Mouse (Mus musculus) forebrain, embryonic 12.5 days (tissue): Measurements from ENCODE around the gene Mta1. TPM values are rescaled to one million over a fixed set of nuclear protein-coding genes. Genes with fewer than 3 reads are reported as not detected.

ENCODE experiments used
- ATAC-seq: fragments of 200-750 bp; cut with Nextera tagmentation; 2 replicates; pipeline ENCODE4 v1.8.0; 2017; ENCODE audit warnings: moderate TSS enrichment; ENCODE audit not compliant: low FRiP score
- H3K27ac ChIP-seq: fragments of 300-500 bp; sonication (generic); 2 replicates; pipeline ENCODE4 v1.5.1; 2016; ENCODE audit warnings: mild to moderate bottlenecking
- H3K27me3 ChIP-seq: fragments of 300-500 bp; sonication (generic); 2 replicates; pipeline ENCODE4 v1.6.1; 2016; ENCODE audit warnings: mild to moderate bottlenecking
- H3K36me3 ChIP-seq: fragments of 300-500 bp; sonication (generic); replicated peaks from 2 replicates; pipeline ENCODE4 v1.6.1; 2016; ENCODE audit warnings: mild to moderate bottlenecking
- H3K4me1 ChIP-seq: fragments of 300-500 bp; sonication (generic); 2 replicates; pipeline ENCODE4 v1.6.1; 2016
- H3K4me2 ChIP-seq: fragments of 300-500 bp; sonication (generic); 2 replicates; pipeline ENCODE4 v1.6.1; 2016; ENCODE audit warnings: mild to moderate bottlenecking, moderate library complexity
- H3K4me3 ChIP-seq: fragments of 300-500 bp; sonication (generic); replicated peaks from 2 replicates; pipeline ENCODE4 v1.5.1; 2016; ENCODE audit warnings: mild to moderate bottlenecking
- H3K9ac ChIP-seq: fragments of 300-500 bp; sonication (generic); 2 replicates; pipeline ENCODE4 v1.6.1; 2016; ENCODE audit warnings: mild to moderate bottlenecking
- H3K9me3 ChIP-seq: fragments of 300-500 bp; sonication (generic); 2 replicates; pipeline ENCODE4 v1.6.1; 2016
- WGBS: fragments of 180-500 bp; shearing (Covaris S2); methylation state at CpG from one replicate; pipeline ENCODE4 v1.1.7; 2016; 5-methylcytosine and 5-hydroxymethylcytosine counted together
- polyA plus RNA-seq: library from polyadenylated mRNA; unstranded; fragments of >200 nt; fragmentation: Nextera tagmentation; extraction: Ambion mirVana; gene quantifications from 2 replicates; pipeline ENCODE4 v1.2.1, GENCODE M21; 2016

Gene Mta1
- polyA plus RNA-seq, 1 experiment from 2014 or later: 22.7 TPM

DNA sequence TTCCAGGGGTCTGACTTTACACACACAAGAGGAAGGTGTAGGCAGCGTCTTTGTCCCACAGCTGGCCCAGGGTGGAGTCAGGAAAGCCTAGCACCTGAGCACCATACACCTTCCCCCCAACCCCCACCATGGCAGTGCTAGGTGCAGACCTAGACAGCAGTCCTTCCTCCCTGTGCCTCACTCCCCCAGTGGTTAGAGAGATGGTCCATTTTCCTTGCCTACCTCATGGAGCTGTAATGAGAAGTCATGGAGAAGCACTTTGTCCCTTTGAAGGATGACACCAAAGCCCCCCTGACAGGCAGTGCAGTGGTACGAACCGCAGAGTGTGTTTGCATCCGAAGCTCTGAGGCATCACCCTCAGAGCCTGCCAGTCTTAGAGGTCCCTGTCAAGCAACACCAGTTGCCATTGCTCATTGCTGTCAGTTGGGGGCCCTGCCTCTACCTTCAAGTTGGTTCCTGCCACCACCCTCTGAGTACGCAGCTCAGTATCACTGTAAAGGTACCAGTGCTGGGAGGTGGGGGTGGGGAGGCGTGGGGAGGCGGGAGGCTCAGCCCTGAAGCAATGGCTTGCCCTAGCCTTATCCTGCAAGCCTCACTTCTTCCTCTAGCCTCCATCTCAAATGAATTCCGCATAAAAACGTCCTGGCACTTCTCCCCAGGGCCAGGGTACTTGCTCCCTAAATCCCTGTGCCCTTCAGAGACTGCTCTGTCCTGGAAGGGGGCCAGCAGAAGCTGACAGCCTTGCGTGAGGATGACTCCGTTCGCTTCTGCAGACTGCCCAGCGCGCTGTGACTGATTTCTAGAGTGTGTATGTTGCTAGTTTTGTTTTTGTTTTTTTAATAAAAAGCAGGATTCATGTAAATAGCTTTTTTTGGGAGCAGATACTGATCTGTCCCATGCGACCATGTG lies 24.4 kb upstream of the Mta1 start:
- peak overlapping the region; percentile 49 for H3K4me3 ChIP-seq
- peak overlapping the region; percentile 93 for H3K27ac ChIP-seq
- H3K9me3 ChIP-seq: no peaks in the 10 kb centered on the region
- H3K4me1 ChIP-seq: peaks cover 21% of the 10 kb centered on the region
- peaks cover 36% of the 10 kb centered on the region for H3K36me3 ChIP-seq
- H3K27me3 ChIP-seq: no peaks in the 10 kb centered on the region
- 12% methylated on average over 15 of the region's 15 CpGs for WGBS
- ATAC-seq: peak; percentile 45
- H3K9ac ChIP-seq: peak overlapping the region; percentile 69
- H3K4me2 ChIP-seq: peak overlapping the region; percentile 92

DNA sequence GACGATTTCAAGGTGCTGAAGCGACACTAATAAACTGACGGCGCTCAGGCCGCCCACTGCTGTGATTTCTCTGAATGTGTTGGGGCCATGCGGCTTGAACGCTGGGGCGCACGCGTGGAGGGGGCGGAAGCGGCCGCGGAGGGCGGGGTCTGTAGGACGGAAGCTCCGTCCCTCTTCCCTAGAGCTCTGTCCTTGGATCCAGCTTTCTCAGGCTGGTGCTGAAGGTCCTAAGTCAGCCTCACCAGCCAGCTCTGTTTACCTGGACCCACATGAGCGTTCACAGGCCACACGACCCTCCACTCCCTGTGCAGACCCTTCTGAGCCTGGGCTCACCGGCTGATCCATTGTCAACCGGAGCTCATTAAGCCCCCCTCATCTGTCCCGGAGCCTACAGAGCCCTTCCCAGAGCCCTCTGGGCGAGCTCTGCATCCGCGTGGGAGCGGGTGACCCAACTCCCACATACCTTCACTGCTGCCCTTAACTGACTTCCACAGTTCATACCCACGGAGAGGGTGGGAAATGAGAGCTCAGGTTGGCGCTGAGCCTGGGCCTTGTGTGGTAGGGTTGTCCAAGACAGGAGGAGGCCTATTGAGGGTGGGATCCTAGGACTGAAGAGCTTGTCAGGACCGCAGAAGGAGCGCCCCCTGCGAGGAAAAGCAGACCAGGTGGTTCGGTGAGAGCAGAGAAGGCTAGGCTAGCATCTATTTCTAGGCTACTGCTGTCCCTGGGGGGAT lies 23.6 kb upstream of the Mta1 start, which contains the start of gene Tex22:
Tex22 (plus strand) TSS at position 174 of the 734 bp plus-strand sequence.
- WGBS: 4% methylated on average over 32 of the region's 32 CpGs
- Histone ChIP-seq H3K9me3 (no peaks in the 10 kb centered on the region), H3K4me2 (peak within 1 kb of the TSS; percentile 92), H3K27me3 (no peaks in the 10 kb centered on the region), H3K9ac (peak within 1 kb of the TSS; percentile 69), H3K27ac (peak within 1 kb of the TSS; percentile 93), H3K4me1 (peaks cover 21% of the 10 kb centered on the region), H3K36me3 (peaks cover 27% of the 10 kb centered on the region), H3K4me3 (peak within 1 kb of the TSS; percentile 49)
- peak; percentile 94 for ATAC-seq

DNA sequence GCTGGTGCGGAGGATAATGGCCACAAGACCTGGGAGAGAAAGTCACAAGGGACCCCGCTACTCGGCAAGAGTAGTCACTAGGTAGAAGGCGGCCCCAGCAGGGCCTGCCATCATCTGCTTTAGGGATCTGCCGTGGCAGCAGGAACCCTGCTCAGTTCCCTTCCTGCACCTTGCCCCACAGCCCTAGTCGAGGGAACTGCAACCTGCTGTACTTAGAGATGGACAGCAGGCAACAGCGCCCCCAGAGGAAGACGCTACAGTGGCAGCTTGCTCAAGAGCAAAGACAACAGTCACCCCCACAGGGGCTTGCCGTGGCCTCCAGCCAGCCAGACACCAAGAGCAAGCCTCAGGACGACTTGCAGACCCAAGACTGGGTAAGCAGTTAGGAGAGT lies 23.0 kb upstream of the Mta1 start:
- peaks cover 22% of the 10 kb centered on the region for H3K36me3 ChIP-seq
- ATAC-seq: peak; percentile 77
- 5% methylated on average over 10 of the region's 10 CpGs for WGBS
- H3K27me3 ChIP-seq: no peaks in the 10 kb centered on the region
- peak overlapping the region; percentile 49 for H3K4me3 ChIP-seq
- H3K9ac ChIP-seq: peak overlapping the region; percentile 69
- H3K4me2 ChIP-seq: peak overlapping the region; percentile 92
- no peaks in the 10 kb centered on the region for H3K9me3 ChIP-seq
- H3K4me1 ChIP-seq: peaks cover 21% of the 10 kb centered on the region
- H3K27ac ChIP-seq: peak overlapping the region; percentile 93

DNA sequence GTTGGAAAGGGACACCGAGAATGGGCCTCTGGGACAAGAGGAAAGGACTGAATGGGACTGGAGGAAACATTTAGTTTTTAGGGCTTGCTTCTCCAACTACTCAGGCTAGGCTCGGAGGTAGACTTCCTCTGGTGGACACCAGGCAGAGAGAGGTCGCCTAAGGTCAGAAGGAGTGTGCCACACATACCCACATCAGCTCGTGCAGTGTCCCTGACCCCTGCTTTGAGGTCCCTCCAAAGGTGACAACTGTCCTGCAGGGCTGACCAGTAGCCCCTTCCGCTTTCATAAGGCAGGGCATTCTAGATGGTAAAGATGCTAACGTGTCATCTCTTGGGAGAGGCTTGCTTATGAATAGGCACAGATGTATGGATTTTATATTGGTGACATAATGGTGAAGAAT lies 22.6 kb upstream of the Mta1 start:
- peaks cover 17% of the 10 kb centered on the region for H3K36me3 ChIP-seq
- ATAC-seq: no peak
- peak overlapping the region; percentile 92 for H3K4me2 ChIP-seq
- H3K4me3 ChIP-seq: 0 out of 2 replicates have a peak overlapping the region, but pooled peaks have one; percentile 49
- H3K27me3 ChIP-seq: no peaks in the 10 kb centered on the region
- no peak overlapping the region for H3K27ac ChIP-seq
- H3K9me3 ChIP-seq: no peaks in the 10 kb centered on the region
- peaks cover 21% of the 10 kb centered on the region for H3K4me1 ChIP-seq
- WGBS: 69% methylated on average over 6 of the region's 6 CpGs
- H3K9ac ChIP-seq: no peak overlapping the region

DNA sequence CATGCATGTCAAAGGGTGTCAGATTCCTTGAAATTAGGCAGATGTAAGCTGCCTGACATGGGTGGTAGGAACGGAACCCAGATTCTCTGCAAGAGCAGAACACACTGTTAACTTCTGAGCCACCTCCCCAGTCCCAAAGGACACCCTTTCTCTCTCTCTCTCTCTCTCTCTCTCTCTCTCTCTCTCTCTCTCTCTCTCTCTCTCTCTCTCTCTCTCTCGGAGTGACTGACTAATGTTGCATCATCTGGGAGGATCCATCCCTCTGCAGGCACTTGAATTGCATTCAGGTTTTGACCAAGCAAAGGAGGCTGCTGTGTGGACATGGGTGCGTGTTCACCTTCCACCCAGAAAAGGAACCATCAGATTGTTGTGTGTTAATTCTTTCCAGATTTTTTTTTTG lies 10.8 kb upstream of the Mta1 start:
- no peak for ATAC-seq
- H3K9ac ChIP-seq: no peak overlapping the region
- H3K27ac ChIP-seq: no peak overlapping the region
- no peaks in the 10 kb centered on the region for H3K27me3 ChIP-seq
- H3K4me2 ChIP-seq: no peak overlapping the region
- no peak overlapping the region for H3K4me3 ChIP-seq
- no peaks in the 10 kb centered on the region for H3K36me3 ChIP-seq
- H3K4me1 ChIP-seq: no peaks in the 10 kb centered on the region
- WGBS: 66% methylated on average over 3 of the region's 3 CpGs
- no peaks in the 10 kb centered on the region for H3K9me3 ChIP-seq

DNA sequence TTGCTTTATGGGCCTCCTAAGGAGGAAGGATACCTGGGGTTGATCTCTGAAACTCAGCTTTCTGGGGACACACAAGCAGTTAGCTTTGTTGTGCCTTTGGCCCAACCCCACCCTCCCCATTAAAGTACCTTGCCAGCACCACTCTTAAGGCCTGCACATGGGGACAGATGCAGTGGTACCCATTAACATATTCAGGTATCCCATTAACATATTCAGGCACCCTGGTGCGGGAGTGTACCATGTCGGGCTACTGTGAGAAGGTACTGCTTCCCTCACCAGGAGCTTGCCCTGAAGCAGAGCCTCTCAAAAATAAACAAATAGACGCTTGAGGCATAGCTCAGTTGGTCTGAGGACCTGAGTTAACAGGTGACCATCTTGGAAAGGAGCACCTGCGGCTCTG lies 10.1 kb upstream of the Mta1 start:
- WGBS: 47% methylated on average over 4 of the region's 4 CpGs

DNA sequence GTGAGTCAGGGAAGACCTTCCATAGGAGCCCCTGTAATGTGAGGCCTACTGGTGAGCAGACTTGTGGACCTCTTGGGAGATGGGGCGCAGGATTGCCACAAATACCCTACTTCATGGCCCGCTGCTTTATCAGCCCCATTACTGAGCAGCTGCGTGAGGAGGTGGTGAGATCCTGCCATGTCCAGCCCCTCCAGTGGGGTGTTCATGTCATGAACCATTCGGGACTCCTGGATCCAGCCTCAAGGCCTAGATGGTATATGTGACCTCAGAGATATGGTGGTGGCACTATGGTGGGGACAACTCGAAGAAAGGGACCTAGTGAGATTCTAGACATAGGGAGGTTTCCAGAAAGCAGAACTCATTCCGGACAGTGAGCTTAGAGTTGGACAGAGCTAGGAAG lies 9.0 kb upstream of the Mta1 start:
- no peaks in the 10 kb centered on the region for H3K36me3 ChIP-seq
- H3K4me1 ChIP-seq: no peaks in the 10 kb centered on the region
- no peak overlapping the region for H3K27ac ChIP-seq
- H3K27me3 ChIP-seq: no peaks in the 10 kb centered on the region
- H3K4me2 ChIP-seq: no peak overlapping the region
- H3K9me3 ChIP-seq: no peaks in the 10 kb centered on the region
- no peak overlapping the region for H3K4me3 ChIP-seq
- H3K9ac ChIP-seq: no peak overlapping the region
- WGBS: 86% methylated on average over 6 of the region's 6 CpGs
- no peak for ATAC-seq

More for the DNA sequence above, 10.1 kb upstream of the Mta1 start:
- Histone ChIP-seq H3K4me1 (no peaks in the 10 kb centered on the region), H3K36me3 (no peaks in the 10 kb centered on the region), H3K4me3 (no peak overlapping the region), H3K27ac (no peak overlapping the region), H3K4me2 (no peak overlapping the region), H3K9me3 (no peaks in the 10 kb centered on the region), H3K27me3 (no peaks in the 10 kb centered on the region), H3K9ac (no peak overlapping the region)
- ATAC-seq: no peak

DNA sequence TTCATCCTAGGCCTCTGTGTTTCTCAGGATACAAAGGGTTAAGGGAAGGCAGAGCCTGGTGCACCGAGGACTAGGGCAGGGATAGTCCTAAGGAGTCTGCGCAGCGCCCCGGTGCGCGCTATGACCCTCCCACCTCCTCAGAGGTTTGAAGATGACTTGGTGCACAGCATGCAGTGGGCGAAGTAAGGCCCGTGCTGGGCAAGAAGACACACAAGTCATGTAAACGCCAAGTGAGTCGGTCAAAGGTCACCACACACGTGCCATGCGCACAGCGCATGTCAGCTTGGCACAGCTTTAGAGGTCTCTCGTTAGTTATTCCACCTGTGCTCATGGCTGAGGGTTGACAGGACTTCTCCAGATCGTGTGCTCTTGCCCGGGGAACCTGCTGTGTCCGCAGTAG lies 8.0 kb upstream of the Mta1 start:
- Histone ChIP-seq H3K4me1 (no peaks in the 10 kb centered on the region), H3K27me3 (no peaks in the 10 kb centered on the region), H3K36me3 (no peaks in the 10 kb centered on the region), H3K9ac (no peak overlapping the region), H3K27ac (no peak overlapping the region), H3K4me2 (no peak overlapping the region), H3K4me3 (no peak overlapping the region), H3K9me3 (no peaks in the 10 kb centered on the region)
- WGBS: 84% methylated on average over 17 of the region's 17 CpGs
- ATAC-seq: no peak

DNA sequence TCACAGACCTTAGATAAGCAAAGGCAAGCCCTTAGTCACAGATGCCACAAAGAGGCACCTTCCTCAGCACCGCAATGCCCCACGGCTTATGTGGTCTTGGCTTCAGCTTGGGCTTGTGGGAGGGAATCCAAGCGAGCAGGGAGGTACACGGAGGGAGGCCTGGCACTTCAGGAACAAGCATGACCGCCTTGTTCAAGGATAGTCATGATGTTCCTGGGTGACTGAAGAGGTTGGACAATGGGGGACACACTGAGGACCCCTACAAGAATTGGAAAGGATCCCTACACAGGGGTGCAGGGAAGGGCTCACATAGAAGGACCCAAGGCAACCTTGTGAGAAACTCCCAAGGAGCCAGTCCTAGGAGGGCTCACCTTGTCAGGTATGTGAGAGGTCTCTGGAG lies 1.0 kb upstream of the Mta1 start:
- H3K9me3 ChIP-seq: no peaks in the 10 kb centered on the region
- peak overlapping the region; percentile 100; the same call in 1 of the 2 replicates for H3K9ac ChIP-seq
- no peak overlapping the region for H3K27ac ChIP-seq
- no peak; the same call in 1 of the 2 replicates for ATAC-seq
- peaks cover 35% of the 10 kb centered on the region for H3K4me1 ChIP-seq
- no peaks in the 10 kb centered on the region for H3K27me3 ChIP-seq
- peak overlapping the region; percentile 89 for H3K4me2 ChIP-seq
- H3K4me3 ChIP-seq: peak overlapping the region; percentile 99
- no peaks in the 10 kb centered on the region; the same call in 1 of the 2 replicates for H3K36me3 ChIP-seq
- WGBS: 85% methylated on average over 5 of the region's 5 CpGs

DNA sequence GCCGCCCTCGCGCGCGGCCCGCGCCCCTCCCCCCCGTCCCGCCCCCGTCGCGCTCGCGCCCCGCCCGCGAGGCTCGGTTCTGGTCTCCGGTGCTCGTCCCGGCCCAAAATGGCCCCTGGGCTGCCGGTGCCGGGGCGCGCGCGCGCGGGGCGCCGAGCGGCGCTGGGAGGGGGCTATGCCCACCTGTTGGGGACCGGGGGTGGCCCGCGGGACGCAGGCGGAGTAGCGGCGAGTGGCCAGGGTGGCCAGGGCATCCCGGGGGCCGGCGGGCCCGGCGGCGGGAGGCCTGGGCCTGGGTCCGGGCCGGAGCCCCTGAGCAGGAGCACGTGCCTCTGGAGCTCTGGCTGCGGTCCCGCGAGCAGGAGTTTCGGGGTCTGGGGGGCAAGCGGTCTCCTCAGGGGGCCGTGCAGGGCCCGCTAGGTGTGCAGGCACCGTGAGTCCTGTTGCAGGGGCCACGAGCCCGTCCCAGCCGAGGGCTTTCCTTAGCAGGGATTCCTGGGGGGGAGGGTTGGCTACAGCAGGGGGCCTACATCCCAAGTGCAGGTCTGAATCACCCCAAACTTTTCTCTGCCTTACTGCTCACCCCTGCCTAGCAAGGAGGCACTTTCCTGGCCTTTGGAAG lies 563 bp downstream of the Mta1 start:
- Histone ChIP-seq H3K36me3 (no peaks in the 10 kb centered on the region; the same call in 1 of the 2 replicates), H3K4me3 (peak overlapping the region; percentile 99), H3K9ac (peak overlapping the region; percentile 100), H3K4me2 (peak overlapping the region; percentile 92), H3K9me3 (no peaks in the 10 kb centered on the region), H3K27ac (peak overlapping the region; percentile 87), H3K27me3 (no peaks in the 10 kb centered on the region), H3K4me1 (peaks cover 41% of the 10 kb centered on the region)
- peak; percentile 28; the same call in 1 of the 2 replicates for ATAC-seq
- under 1% methylated on average over 47 of the region's 60 CpGs for WGBS

DNA sequence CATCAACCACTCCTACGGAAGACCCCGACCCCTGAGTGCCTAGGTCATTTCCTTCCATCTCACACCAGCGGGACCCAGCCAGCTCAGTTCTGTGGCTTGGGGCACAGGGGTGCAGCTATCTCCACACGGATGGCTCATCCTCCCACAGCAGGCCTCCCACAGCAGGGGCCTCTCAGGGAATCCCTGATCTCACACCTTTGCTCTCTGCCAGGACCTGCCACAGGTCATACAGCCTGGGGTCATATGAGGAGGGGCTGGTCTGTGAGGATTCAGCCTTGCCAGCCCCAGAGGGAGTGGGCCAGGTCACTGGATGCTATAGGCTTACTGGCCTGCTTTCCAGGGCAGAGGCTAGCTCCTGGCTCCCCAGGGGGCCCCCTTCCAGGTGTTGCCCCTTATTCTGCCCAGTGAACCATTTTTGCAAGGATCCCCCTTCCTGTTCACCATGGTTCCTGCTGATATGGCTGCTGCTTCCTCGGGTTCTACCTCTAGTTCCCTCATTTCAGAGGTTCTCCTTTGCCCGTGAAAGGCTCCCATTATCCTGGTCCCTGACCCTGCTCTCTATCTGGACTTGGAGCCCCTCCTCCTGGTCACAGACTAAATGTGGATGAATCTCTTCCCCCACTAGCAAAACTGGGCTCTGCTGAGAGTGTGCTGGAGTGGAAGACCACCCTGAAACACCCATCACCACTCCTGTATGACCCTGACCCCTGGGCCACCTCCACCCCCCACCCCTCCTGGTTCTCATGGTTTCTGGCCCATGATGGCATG lies 1.6 kb downstream of the Mta1 start:
- ATAC-seq: no peak
- H3K4me1 ChIP-seq: peaks cover 41% of the 10 kb centered on the region
- 43% methylated on average over 6 of the region's 6 CpGs for WGBS

More for the DNA sequence above, 1.6 kb downstream of the Mta1 start:
- H3K27me3 ChIP-seq: no peaks in the 10 kb centered on the region
- peak overlapping the region; percentile 99 for H3K4me3 ChIP-seq
- H3K27ac ChIP-seq: 0 out of 2 replicates have a peak overlapping the region, but pooled peaks have one; percentile 36
- H3K4me2 ChIP-seq: peak overlapping the region; percentile 92
- H3K9ac ChIP-seq: peak overlapping the region; percentile 100
- H3K36me3 ChIP-seq: peaks cover 3% of the 10 kb centered on the region
- no peaks in the 10 kb centered on the region for H3K9me3 ChIP-seq
